Mouse (Mus musculus): Measurements from ENCODE around the gene Drd1.
A peak's percentile ranks its signal among the peaks of the same experiment; 100 is the strongest.

Drd1 gene

GRCm38 (mm10) chr13:54073491-54073890, 18.0 kb upstream of the Drd1 start:
- no peak for DNase-seq (ENCODE audit: extremely low spot score, low spot score)

GRCm38 (mm10) chr13:54073066-54073465, 17.6 kb upstream of the Drd1 start:
- DNase-seq (ENCODE audit: extremely low spot score, low spot score): no peak

GRCm38 (mm10) chr13:54072526-54073057, 17.1 kb upstream of the Drd1 start:
- no peak for DNase-seq (ENCODE audit: extremely low spot score, low spot score)

- peak; percentile 75 for DNase-seq (ENCODE audit: extremely low spot score, low spot score)
Observed at GRCm38 (mm10) chr13:54071606-54072331, 16.3 kb upstream of the Drd1 start, which contains the start of gene Sfxn1. Gene Sfxn1 (plus strand): TSS chr13:54071869.

- DNase-seq (ENCODE audit: extremely low spot score, low spot score): no peak
Observed at GRCm38 (mm10) chr13:54071011-54071410, 15.5 kb upstream of the Drd1 start.

- no peak for DNase-seq (ENCODE audit: extremely low spot score, low spot score)
Observed at GRCm38 (mm10) chr13:54067617-54068166, 12.2 kb upstream of the Drd1 start.

GRCm38 (mm10) chr13:54066081-54066746, 10.7 kb upstream of the Drd1 start:
- no peak for DNase-seq (ENCODE audit: extremely low spot score, low spot score)

- no peak for DNase-seq (ENCODE audit: extremely low spot score, low spot score)
Observed at GRCm38 (mm10) chr13:54063292-54063691, 7.8 kb upstream of the Drd1 start.

- DNase-seq (ENCODE audit: extremely low spot score, low spot score): no peak
Observed at GRCm38 (mm10) chr13:54062068-54062467, 6.6 kb upstream of the Drd1 start.

GRCm38 (mm10) chr13:54054962-54055361, 543 bp downstream of the Drd1 start:
- DNase-seq (ENCODE audit: extremely low spot score, low spot score): no peak

- DNase-seq (ENCODE audit: extremely low spot score, low spot score): no peak
Observed at GRCm38 (mm10) chr13:54051641-54052040, 3.9 kb downstream of the Drd1 start.

- no peak for DNase-seq (ENCODE audit: extremely low spot score, low spot score)
Observed at GRCm38 (mm10) chr13:54048679-54049352, 6.7 kb downstream of the Drd1 start.

GRCm38 (mm10) chr13:54040256-54040655, 15.2 kb downstream of the Drd1 start:
- DNase-seq (ENCODE audit: extremely low spot score, low spot score): no peak

- DNase-seq (ENCODE audit: extremely low spot score, low spot score): no peak
Observed at GRCm38 (mm10) chr13:54037936-54038335, 17.6 kb downstream of the Drd1 start.

GRCm38 (mm10) chr13:54035541-54035940, 20.0 kb downstream of the Drd1 start:
- DNase-seq (ENCODE audit: extremely low spot score, low spot score): peak; percentile 26

- no peak for DNase-seq (ENCODE audit: extremely low spot score, low spot score)
Observed at GRCm38 (mm10) chr13:54033653-54034052, 21.9 kb downstream of the Drd1 start.

- DNase-seq (ENCODE audit: extremely low spot score, low spot score): no peak
Observed at GRCm38 (mm10) chr13:54027079-54027478, 28.4 kb downstream of the Drd1 start.

GRCm38 (mm10) chr13:54023311-54023710, 32.2 kb downstream of the Drd1 start:
- no peak for DNase-seq (ENCODE audit: extremely low spot score, low spot score)

- DNase-seq (ENCODE audit: extremely low spot score, low spot score): no peak
Observed at GRCm38 (mm10) chr13:54008716-54009115, 46.8 kb downstream of the Drd1 start.

All from neural tube, embryonic 10.5 days (tissue).